Mouse (Mus musculus): ENCODE measurements at regions not wholly inside any gene's neighbourhood (a gene's known extent, or its start where the extent isn't known, plus 50 kb on each side); places are given as distances from the start of the nearest gene placed in this dataset.

GRCm38 (mm10) chr6:51677162-51677996 lies 153.7 kb downstream of the Snx10 start:
- H3K9me3 ChIP-seq: no peaks in the 10 kb centered on the region
- peaks cover 9% of the 10 kb centered on the region for H3K4me1 ChIP-seq (replicated peaks)
- no peak overlapping the region for H3K4me3 ChIP-seq (replicated peaks)
- no peaks in the 10 kb centered on the region for H3K27me3 ChIP-seq
- H3K36me3 ChIP-seq: no peaks in the 10 kb centered on the region
- no peak overlapping the region for H3K4me2 ChIP-seq
- no peak for ATAC-seq (ENCODE audit: insufficient number of reproducible peaks, insufficient read depth, low FRiP score, low TSS enrichment, low read depth)
- no peak overlapping the region for H3K9ac ChIP-seq (replicated peaks)
- 80% methylated on average over 12 of the region's 12 CpGs for WGBS
- H3K27ac ChIP-seq: no peak overlapping the region

GRCm38 (mm10) chr6:51678743-51679142 lies 155.0 kb downstream of the Snx10 start:
- no peak for ATAC-seq (ENCODE audit: insufficient number of reproducible peaks, insufficient read depth, low FRiP score, low TSS enrichment, low read depth)
- 96% methylated on average over 3 of the region's 3 CpGs for WGBS
- Histone ChIP-seq H3K9ac (replicated peaks) (no peak overlapping the region), H3K36me3 (no peaks in the 10 kb centered on the region), H3K4me2 (no peak overlapping the region), H3K4me3 (replicated peaks) (no peak overlapping the region), H3K27me3 (no peaks in the 10 kb centered on the region), H3K27ac (no peak overlapping the region), H3K9me3 (no peaks in the 10 kb centered on the region), H3K4me1 (replicated peaks) (peaks cover 10% of the 10 kb centered on the region)

- no peak; the same call in 1 of the 2 replicates for ATAC-seq (ENCODE audit: insufficient number of reproducible peaks, insufficient read depth, low FRiP score, low TSS enrichment, low read depth)
- Histone ChIP-seq H3K4me1 (replicated peaks) (peaks cover 24% of the 10 kb centered on the region), H3K27ac (no peak overlapping the region), H3K4me3 (replicated peaks) (no peak overlapping the region), H3K9me3 (no peaks in the 10 kb centered on the region), H3K9ac (replicated peaks) (no peak overlapping the region), H3K4me2 (no peak overlapping the region), H3K27me3 (no peaks in the 10 kb centered on the region), H3K36me3 (no peaks in the 10 kb centered on the region)
- 11% methylated on average over 10 of the region's 10 CpGs for WGBS
Observed at GRCm38 (mm10) chr6:51680239-51680857, 156.6 kb downstream of the Snx10 start.

- Histone ChIP-seq H3K4me2 (no peak overlapping the region), H3K4me3 (replicated peaks) (no peak overlapping the region), H3K27ac (no peak overlapping the region), H3K4me1 (replicated peaks) (peaks cover 28% of the 10 kb centered on the region), H3K27me3 (peaks cover 4% of the 10 kb centered on the region; the same call in 1 of the 2 replicates), H3K9ac (replicated peaks) (no peak overlapping the region), H3K9me3 (no peaks in the 10 kb centered on the region), H3K36me3 (no peaks in the 10 kb centered on the region)
- no peak for ATAC-seq (ENCODE audit: insufficient number of reproducible peaks, insufficient read depth, low FRiP score, low TSS enrichment, low read depth)
- WGBS: 91% methylated on average over 5 of the region's 5 CpGs
Observed at GRCm38 (mm10) chr6:51683131-51683530, 159.4 kb downstream of the Snx10 start.

GRCm38 (mm10) chr6:51685651-51686287 lies 162.1 kb downstream of the Snx10 start:
- WGBS: 65% methylated on average over 8 of the region's 8 CpGs
- Histone ChIP-seq H3K36me3 (no peaks in the 10 kb centered on the region), H3K27me3 (peaks cover 4% of the 10 kb centered on the region; the same call in 1 of the 2 replicates), H3K27ac (no peak overlapping the region), H3K4me2 (no peak overlapping the region), H3K9ac (replicated peaks) (no peak overlapping the region), H3K9me3 (no peaks in the 10 kb centered on the region), H3K4me3 (replicated peaks) (no peak overlapping the region), H3K4me1 (replicated peaks) (peaks cover 20% of the 10 kb centered on the region)
- no peak for ATAC-seq (ENCODE audit: insufficient number of reproducible peaks, insufficient read depth, low FRiP score, low TSS enrichment, low read depth)

GRCm38 (mm10) chr6:51690795-51691563 lies 167.3 kb downstream of the Snx10 start:
- Histone ChIP-seq H3K9ac (replicated peaks) (no peak overlapping the region), H3K9me3 (no peaks in the 10 kb centered on the region), H3K27ac (no peak overlapping the region), H3K27me3 (peaks cover 4% of the 10 kb centered on the region; the same call in 1 of the 2 replicates), H3K4me2 (no peak overlapping the region), H3K4me3 (replicated peaks) (no peak overlapping the region), H3K4me1 (replicated peaks) (no peaks in the 10 kb centered on the region), H3K36me3 (no peaks in the 10 kb centered on the region)
- no peak for ATAC-seq (ENCODE audit: insufficient number of reproducible peaks, insufficient read depth, low FRiP score, low TSS enrichment, low read depth)
- WGBS: 86% methylated on average over 13 of the region's 13 CpGs

- Histone ChIP-seq H3K27ac (no peak overlapping the region), H3K27me3 (no peaks in the 10 kb centered on the region), H3K4me2 (no peak overlapping the region), H3K9me3 (no peaks in the 10 kb centered on the region), H3K36me3 (no peaks in the 10 kb centered on the region), H3K9ac (replicated peaks) (no peak overlapping the region), H3K4me3 (replicated peaks) (no peak overlapping the region), H3K4me1 (replicated peaks) (no peaks in the 10 kb centered on the region)
- 93% methylated on average over 7 of the region's 7 CpGs for WGBS
- ATAC-seq (ENCODE audit: insufficient number of reproducible peaks, insufficient read depth, low FRiP score, low TSS enrichment, low read depth): no peak
Observed at GRCm38 (mm10) chr6:51693984-51694383, 170.3 kb downstream of the Snx10 start.

GRCm38 (mm10) chr6:51696396-51696795 lies 172.7 kb downstream of the Snx10 start:
- Histone ChIP-seq H3K4me2 (no peak overlapping the region), H3K4me3 (replicated peaks) (no peak overlapping the region), H3K27ac (no peak overlapping the region), H3K4me1 (replicated peaks) (no peaks in the 10 kb centered on the region), H3K9me3 (no peaks in the 10 kb centered on the region), H3K27me3 (0 out of 2 replicates have a peak, but pooled peaks cover 5% of the 10 kb centered on the region), H3K9ac (replicated peaks) (no peak overlapping the region), H3K36me3 (no peaks in the 10 kb centered on the region)
- WGBS: 77% methylated on average over 7 of the region's 7 CpGs
- ATAC-seq (ENCODE audit: insufficient number of reproducible peaks, insufficient read depth, low FRiP score, low TSS enrichment, low read depth): no peak

- Histone ChIP-seq H3K27me3 (0 out of 2 replicates have a peak, but pooled peaks cover 5% of the 10 kb centered on the region), H3K9ac (replicated peaks) (no peak overlapping the region), H3K36me3 (no peaks in the 10 kb centered on the region), H3K9me3 (no peaks in the 10 kb centered on the region), H3K4me3 (replicated peaks) (no peak overlapping the region), H3K27ac (no peak overlapping the region), H3K4me1 (replicated peaks) (no peaks in the 10 kb centered on the region), H3K4me2 (no peak overlapping the region)
- WGBS: 89% methylated on average over 3 of the region's 3 CpGs
- ATAC-seq (ENCODE audit: insufficient number of reproducible peaks, insufficient read depth, low FRiP score, low TSS enrichment, low read depth): no peak
Observed at GRCm38 (mm10) chr6:51697754-51698153, 174.1 kb downstream of the Snx10 start.

- H3K4me1 ChIP-seq (replicated peaks): no peaks in the 10 kb centered on the region
- no peak overlapping the region for H3K4me2 ChIP-seq
- H3K9ac ChIP-seq (replicated peaks): no peak overlapping the region
- no peak overlapping the region for H3K27ac ChIP-seq
- no peak for ATAC-seq (ENCODE audit: insufficient number of reproducible peaks, insufficient read depth, low FRiP score, low TSS enrichment, low read depth)
- no peak overlapping the region for H3K4me3 ChIP-seq (replicated peaks)
- 62% methylated on average over 4 of the region's 4 CpGs for WGBS
- H3K36me3 ChIP-seq: no peaks in the 10 kb centered on the region
- 0 out of 2 replicates have a peak, but pooled peaks cover 5% of the 10 kb centered on the region for H3K27me3 ChIP-seq
- H3K9me3 ChIP-seq: no peaks in the 10 kb centered on the region
Observed at GRCm38 (mm10) chr6:51698244-51698643, 174.5 kb downstream of the Snx10 start.
